Mouse (Mus musculus) thymus, postnatal 14 days (tissue): ENCODE data around the gene Pik3r5.

Experiments used
- DNase-seq: peaks from one replicate; pipeline ENCODE4 v3.0.0; 2021

Gene Pik3r5

DNA sequence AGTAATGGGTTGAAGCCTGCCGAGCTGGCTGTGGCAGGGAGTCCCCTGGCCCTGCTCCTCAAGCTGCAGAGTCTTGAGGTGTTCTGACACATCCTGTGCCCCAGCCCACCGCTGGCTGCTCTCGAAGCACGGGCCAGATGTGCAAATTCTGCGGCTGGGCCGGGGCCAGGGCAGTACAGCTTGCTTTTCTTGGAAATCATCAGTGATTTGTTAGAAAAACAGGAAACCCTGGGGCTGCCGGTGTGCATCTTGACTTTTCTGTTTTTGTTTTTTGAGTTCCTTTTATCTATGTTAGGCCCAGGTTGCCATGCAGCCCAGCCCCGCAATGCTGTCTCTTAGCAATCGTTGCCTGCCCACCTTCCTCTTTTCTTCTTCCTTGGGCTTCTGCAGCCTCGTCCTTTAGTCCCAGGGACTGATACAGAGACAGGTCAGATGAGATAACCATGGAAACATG, 19.4 kb downstream of the Pik3r5 start:
- DNase-seq: peak; percentile 81

DNA sequence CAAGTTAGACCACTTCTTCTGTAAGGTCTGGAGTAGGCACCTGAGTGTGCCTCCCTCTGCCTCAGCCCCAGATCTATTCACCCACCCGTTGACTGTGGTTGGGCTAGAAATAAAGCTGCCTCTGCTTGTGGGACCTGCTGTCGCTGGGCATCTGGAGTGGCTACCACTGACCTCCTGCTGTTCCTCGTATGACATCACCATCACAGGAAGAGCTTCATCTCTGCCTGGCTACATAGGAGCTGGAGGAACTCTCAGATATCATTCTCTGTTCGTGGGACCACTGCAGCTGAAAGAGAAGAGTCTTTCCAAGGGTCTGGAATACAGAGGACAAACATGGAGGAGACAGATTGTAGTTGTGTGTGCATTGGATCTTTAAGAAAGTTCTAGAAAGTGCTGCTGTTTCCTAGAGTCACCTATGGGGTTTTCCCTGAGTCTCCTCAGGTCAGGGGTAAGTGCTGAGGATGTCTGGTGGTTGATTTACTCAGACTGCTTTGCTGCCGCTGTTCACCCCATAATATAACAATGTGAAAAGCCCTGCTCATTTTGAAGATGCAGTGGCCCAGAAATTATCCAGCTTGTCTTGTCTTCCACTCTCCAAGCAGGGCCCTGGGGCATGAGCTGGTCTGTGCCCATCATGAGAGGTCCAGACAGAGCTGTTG, 20.0 kb downstream of the Pik3r5 start:
- no peak for DNase-seq

DNA sequence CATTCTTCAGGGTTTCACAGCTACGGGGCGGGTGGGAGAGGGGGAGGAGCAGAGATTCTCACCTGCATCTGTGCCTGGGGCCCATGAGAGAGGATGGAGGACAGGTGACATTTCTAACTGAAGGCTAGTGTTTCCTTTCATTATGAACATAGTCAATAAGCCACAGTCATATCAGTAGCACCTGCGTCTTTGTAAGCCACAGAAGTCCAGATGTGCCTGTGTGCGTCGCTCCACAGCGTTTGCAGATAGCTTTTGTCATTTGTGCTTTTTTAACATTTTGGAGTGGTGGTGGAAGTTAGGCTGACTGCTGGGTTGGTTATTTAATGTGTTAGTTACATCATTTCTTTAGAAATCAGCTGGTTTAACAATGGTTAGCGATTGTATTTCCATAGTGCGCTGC, 20.8 kb downstream of the Pik3r5 start:
- DNase-seq: no peak

DNA sequence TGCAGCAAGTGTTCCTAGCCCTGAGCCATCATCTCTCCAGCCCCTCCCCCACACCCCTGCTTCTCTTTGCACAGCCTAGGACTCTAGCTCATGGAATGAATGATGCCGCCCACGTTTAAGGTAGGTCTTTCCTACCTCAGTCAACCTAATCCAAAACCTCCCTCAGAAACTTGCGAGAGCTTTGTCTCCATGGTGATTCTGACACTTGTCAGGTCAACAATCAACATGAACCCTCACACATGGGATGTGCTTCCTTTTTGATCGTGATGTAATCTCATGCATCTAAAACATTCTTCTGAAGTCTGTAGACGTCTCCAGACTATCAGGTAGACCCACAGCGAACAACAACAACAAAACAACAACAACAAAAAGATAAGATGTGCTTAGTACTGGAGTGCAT, 21.4 kb downstream of the Pik3r5 start:
- DNase-seq: no peak

DNA sequence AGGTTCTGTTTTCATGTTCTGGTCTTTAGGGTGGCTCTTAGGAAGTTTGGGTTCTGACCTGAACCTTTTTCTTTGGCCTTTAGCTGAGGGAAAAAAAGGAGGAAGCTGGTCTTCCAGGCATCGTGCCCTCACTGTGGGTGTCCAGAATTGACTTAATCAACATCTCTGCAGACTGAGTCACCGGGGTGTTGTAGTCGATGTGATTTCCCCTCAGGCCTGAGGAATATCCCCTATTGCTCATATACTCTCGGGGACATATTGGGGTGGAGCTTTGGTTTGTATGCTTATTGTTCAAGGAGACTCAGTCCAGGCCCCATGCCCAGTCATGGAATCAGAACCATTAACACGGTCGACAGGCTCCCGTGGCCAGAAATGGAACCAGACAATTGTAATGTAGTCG, 26.2 kb downstream of the Pik3r5 start:
- DNase-seq: no peak

DNA sequence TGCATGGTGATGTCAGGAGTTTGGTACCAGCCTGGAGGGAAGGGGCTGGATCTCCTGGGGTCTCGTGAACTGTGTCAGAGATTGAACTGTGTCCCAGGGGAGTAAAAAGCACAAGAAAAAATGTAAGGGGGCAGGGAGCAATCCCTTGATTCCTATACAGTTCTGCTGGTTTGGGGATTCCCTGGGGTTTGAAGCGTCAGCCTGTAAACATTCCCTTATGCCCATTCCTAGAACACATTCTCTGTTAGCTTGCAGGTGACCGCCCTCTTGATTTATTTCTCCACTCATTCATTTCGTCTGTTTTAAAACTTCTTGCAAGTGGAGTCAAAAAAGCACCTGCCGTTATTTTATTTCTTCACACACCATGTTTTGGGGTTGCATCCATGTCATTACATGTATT, 27.1 kb downstream of the Pik3r5 start:
- DNase-seq: no peak

DNA sequence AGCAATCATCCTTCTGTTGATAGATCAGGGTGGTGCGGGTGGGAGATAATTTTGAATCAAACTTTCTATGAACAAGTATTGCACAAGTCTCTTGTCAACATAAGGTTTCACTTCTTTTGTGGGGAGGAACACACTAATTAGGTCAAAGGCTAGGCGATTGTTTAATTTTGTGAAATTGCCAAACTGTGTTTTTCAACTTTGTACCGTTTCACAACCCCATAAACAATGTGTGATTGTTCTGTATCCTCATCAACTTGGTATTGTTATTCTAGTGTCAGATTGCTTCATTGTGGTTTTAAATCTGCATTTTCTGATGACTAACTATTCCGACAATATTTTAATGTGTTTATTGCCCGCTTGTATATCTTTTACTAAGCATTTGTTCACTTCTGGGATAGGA, 27.6 kb downstream of the Pik3r5 start:
- no peak for DNase-seq

DNA sequence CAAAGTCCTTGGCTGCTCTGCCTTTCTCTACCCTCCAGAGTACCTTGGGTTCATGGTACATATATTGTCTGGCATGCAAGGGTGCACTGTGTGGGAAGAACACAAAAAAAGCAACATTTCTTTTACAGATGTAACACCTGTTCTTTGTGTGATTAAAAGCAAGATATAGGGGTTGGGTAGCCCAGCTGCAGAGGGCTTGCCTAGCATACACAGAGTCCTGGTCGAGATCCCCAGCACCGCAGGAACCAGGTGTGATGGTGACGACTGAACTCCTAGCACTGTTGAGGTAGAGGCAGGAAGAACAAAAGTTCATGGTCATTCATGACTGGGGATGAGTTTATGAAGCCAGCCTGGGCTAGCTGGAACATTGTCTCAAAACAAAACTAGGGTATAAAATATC, 30.8 kb downstream of the Pik3r5 start:
- DNase-seq: peak; percentile 75

DNA sequence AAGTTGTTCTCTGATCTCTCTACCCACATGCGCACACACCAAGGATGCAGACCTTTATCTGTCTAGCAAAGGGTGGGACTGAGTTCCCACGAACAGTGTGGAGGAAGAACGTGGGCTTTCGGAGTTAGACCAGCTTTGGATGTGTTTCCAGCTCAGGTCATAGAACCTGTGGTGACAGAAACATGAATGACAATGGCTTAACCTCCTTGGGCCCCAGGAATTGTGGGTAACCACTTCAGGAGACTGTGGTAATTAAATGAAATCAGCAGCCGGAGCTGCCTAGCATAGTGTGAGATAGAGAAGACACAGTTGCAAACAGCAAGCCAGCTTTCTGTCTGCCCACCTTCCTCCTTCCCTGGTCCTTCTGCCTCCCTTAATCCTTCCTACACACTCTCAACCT, 32.3 kb downstream of the Pik3r5 start:
- peak; percentile 36 for DNase-seq

DNA sequence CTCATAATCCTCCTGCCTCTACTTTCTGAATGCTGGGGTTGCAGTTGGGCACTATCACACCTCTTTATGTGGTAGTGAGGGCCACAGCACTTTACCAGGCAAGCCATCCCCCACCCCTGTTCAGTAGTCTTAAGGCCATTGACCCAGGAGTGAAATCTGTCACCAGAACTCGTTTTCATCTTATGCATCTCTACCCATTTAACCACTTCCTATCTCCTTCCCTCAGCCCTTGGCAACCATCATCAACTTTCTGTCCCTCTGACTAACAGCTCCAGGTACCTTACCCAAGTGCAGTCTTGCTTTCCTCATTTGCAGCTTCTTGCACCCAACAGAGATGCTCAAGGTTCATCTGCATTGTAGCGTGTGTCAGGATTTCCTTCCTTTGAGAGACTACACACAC, 33.2 kb downstream of the Pik3r5 start:
- no peak for DNase-seq

DNA sequence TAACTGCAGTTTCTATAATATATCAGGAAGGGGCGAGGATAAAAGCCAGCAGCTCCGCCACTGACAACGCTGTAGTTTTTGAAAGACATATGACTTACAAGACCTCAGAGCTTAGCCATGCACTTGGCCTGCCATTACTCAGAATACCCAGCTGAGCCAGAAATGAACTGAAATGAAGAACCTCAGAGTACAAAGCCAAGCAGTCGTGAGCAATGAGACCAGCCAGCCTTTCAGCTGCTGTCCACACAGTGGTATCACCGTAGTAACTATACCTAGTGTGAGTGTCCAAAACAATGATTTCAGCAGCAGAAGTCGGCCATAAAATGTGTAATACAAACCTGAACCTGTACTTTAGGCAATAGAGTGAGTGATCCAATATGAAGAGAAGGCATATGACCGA, 35.5 kb downstream of the Pik3r5 start:
- DNase-seq: no peak

DNA sequence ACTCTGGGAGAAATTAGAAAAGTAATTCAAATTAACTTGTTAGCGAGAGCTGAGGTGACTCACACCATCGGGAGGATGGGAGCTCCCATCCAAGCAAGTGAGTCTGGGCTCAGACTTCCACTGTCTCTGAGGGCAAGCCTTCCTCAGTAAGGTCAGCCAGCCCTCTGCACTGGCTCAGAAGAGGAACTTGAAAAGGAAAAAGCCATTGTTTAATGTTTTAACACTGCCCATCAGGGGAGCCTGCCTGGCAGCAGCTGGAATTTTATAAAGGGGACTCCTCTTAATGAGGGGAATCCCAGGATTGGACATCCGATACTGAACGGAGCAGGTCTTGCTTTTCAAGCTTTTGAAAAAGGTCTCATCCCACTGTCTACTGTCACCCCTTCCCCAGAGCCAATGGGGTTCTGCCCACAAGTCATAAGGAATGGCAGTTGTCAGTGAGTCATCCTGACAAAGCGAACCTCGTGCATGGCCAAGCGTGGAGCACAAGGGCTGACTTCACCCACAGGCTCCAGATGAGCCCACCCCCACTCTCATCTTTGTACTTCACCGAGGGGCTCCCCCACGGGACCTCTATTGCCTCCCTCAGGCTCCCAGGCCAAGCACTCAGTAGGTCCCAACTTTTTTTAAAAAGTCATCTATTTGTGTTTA, 36.2 kb downstream of the Pik3r5 start:
- no peak for DNase-seq

DNA sequence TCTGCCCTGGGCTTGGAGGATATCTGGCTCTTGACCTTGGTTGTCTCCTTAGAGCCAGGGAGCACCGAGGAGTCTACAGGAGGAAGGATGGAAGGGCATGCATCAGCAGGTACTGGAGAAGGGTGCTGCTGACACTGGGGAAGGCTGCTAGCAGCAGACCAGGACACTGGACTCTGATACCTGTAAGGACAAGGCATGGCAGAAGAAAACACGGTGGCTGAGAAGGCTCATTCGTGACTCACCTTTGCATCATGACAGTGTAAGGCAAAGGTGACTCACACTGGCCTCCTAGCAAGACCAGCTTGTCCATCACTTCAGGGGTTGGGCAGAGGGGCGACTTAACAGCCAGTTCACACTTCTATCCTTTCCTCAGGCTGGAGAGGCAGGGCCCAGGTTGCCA, 37.0 kb downstream of the Pik3r5 start:
- DNase-seq: no peak

DNA sequence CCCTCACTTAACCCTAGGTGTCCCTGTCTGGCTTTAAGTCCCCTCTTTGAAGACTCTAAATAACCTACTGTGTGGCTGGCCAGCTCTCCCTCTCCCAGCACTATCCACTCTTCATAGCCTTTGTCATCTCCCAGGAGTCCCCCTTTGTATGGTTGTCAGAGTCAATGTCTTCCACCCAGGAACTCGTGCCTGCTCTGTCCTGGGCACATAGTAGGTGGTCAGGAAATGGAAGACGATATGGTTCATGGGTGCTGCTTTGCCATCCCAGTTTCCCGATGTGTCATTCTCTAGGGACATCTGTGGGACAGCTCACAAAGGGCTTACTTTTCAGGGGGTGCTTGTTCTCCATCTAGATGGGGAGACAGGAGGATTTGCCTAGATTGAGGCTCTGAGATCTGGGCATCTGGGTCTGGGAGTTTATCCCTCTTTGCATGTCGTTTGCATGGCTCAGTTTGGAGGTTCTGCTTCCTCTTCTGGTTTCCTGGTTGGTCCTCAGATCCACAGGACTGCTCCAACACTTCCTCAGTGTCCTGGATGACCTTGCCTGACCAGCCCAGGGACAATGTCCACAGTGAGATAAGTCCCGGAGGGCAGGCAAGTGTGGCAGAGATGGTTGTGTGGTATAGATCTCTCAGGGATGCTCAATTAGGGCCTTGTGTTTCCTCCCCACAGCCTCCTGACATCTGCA, 40.4 kb downstream of the Pik3r5 start:
- DNase-seq: no peak

DNA sequence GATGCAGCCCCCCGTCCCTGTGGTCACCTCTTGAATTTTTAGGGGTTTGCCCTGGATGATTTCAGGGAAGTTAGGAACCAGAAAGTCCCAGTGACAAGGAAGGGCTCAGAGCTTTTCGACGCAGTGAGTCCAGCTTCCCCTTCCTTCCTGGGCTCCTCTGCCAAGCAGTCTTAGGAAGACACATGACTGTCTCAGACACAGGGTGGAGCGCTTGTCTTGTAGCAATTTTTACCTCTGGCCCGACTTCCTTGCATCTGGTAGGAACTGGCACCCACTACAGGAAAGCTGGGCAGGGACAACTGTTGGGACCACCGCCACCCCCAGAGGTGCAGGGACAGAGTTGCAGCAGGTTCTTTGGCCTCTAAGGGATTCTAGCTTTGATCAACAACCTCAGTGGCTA, 42.7 kb downstream of the Pik3r5 start:
- no peak for DNase-seq

DNA sequence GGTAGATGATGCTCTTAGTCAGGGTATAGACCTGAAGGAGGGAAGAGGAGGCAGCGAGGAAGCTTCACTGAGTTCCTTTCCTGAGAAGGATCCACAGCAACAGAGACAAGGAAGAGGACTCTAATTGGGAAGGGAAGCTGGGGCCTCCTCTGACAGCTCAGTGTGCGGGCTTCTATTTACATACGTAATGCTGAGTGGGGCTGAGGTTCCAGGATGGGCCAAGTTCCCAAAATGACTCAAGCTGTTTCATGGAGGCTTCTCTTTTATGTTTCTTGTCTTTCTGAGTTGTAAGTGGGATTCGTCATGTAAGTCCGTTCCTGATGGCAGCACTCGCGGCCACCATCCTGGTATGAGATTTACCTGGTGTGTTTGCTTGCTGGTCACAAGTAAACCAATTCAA, 43.8 kb downstream of the Pik3r5 start:
- no peak for DNase-seq

DNA sequence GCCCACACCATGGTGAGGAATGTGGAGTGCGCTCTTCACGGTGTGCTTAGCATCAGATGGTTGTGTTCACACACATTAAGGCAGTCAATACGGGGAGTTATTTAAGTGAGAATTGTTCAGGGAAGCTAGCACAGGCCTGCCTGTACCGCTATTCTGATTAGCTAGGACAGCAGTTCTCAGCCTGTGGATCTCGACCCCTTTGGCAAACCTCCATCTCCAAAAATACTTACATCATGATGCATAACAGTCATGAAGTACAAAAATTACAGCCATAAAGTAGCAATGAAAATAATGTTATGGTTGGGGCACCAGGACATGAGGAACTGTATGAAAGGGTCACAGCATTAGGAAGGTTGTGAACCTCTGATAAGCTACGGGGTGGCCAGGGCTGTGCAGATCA, 45.7 kb downstream of the Pik3r5 start:
- DNase-seq: no peak

DNA sequence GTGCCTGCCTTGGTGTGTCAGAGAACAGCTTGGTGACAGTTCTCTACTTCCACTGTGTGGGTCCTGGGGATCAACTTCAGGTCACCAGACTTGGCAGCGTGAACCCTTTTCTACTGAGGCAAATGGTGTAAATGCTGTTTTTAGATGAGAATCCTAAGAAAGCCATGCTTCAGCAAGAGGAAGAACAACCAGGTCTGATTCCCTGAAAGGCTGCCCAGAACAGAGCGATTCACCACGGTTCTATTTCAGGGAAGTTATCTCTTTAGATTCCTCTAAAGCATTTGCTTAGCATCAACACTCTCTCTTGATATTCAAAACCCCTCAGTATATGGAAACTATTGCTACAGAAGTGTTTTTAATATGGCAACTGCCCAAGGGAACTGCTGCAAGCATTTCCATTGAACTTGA, 46.7 kb downstream of the Pik3r5 start:
- DNase-seq: no peak

DNA sequence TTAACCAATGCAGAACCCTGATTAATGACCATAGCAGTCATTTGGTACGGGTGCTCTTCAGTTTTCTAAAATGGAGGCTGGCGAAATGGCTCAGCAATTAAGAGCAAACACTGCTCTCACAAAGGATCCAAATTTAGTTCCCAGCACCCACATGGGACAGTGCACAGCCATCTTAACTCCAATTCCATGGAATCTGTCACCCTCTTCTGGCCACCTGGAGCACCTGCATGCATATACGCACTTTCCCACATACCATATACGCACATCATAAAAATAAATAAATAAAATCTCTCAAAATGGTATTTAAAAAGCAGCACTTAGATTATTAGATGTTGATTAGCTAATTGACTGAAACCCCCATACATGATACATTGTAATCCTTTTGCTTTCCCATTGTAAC, 48.7 kb downstream of the Pik3r5 start:
- DNase-seq: no peak

DNA sequence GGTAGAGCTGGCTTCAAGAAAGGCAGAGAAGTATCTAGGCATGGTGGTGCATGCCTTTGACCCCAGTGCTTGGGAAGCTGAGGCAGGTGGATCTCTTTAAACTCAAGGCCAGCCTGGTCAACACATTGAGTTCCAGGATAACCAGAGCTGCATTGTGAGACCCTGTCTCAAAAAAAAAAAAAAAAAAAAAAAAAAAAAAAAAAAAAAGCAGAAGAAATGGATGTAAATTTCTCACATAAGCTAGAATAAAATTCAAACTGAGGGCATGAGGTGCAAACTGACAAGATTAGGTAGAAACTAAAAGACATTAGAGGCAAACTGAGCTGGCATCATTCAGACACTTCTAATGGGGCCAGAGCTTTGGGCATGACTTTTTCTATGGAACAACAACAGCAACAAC, 50.1 kb downstream of the Pik3r5 start:
- DNase-seq: no peak

DNA sequence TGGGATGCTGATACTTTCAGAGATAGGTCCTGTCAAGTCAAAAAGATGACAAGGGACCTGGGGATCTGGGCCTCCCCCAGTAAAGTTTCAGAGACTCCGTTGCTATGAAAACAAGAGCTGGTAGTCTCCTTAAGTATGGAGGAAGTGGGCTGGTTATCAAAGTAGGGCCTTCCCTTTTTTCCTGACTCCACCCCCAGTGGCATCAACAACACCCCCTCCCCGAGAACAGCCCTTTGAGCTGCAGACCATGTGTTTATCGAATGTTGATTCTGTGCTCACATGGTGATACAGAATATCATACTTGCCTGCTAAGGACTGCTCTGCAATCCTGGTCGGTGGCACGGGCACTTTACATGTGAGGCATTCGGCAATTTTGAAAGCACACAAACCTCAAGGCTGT, 51.3 kb downstream of the Pik3r5 start:
- DNase-seq: no peak

DNA sequence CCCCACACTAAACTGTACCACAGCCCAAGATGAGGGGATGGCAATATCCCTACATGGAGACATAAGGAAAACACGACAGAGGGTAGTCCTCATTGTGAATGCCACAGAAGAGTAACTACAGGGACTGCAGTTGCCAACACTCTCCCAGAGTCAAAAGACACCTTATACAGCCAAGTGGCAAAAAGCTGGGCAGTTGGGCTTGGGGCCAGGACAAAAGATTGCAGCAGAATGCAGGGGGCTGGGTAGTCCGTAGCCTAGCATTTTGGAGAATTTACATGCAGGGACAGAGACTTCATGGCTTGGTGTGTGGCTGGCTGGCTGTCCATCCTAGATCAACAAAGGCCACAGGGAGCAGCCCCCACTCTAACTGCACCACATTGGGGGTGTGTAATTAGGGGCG, 52.5 kb downstream of the Pik3r5 start:
- DNase-seq: no peak

DNA sequence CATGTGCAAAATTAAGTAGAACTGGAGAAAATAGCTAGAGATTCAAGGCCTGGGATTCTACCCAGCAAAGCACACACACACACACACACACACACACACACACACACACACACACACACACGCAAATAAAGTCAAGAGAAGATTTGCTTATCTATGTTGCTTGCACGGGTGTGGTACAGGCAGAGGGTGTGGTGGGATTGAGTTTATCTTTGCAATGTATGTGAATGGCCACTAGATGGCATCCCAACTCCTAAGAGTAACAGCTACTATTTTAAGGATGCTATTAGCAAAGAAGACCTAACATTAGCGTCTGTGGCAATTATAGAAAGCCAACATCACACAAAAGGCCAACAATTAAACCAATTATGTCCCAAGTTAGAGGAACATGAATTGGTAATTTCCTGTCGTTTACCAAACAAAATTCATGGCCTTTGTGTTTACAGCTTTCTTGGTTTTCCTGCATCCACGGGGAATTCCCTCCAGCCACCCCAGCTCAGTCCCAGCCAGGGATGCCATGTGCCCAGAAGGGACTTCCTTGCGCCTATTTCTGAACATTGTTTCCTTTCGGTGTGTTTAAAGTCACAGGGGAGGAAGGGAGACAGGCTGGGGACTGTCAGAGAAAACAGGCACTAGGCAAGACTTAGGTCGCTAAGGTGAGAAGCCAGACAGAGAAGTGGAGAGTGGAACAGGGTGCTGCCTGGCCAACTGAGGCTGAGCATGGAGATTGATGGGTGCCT, 53.5 kb downstream of the Pik3r5 start:
- DNase-seq: peak; percentile 43

DNA sequence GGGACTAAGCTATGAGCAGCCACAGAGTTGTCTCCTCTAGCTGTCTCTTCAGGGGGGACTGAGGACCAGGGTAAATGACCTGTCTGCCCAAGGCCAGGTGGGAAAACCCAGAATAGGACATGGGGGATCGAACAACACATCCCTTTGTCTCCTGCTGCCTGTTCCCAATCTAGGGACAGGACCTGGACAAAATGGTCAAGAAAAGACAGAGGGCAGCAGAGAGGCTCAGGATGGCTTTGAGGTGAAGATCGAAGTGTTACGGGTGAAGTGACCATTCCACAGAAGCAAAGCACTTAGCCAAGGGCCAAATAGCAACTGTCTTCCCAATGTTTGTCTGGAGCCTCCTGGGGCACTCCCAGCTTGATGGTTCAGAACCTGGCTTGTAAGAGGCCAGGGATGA, 54.2 kb downstream of the Pik3r5 start:
- no peak for DNase-seq
